ENCODE assay signal across 21 mouse cellular contexts in genomic region chr4:53452976-53453889, GRCm38 (mm10). TPM values are rescaled to one million over a fixed set of nuclear protein-coding genes. Genes with fewer than 3 reads are reported as not detected.
DNase-seq lines count a peak whose midpoint lies in the region; ATAC-seq and TF ChIP-seq lines count a peak whose summit lies in the region.
"Had no signal": no experiment of that assay in that cellular context is flagged by ENCODE, and none has a peak within 500 bp of the region (broad histone marks: within the 10 kb centered on the region; RNA-seq: fewer than 3 reads in every experiment).

No protein-coding gene starts in this region.

- no peak for DNase-seq in heart, adult 18-20 months
- DNase-seq in kidney, adult 2 months: no peak
- peak; percentile 96 for DNase-seq in R1 (ENCODE audit: low read depth, low spot score)
- DNase-seq in urinary bladder, postnatal 10 days (ENCODE audit: low spot score): no peak
- DNase-seq: adrenal gland, postnatal 25 days; cerebellum, adult 9-10 months; forebrain, postnatal 0 days; gastrocnemius, postnatal 14 days; kidney, adult 9 months; lung, adult 18-20 months; lung, postnatal 36 days; retina, postnatal 1 day; spleen, adult 18-20 months had no signal

- 36% methylated on average over 10 of the region's 10 CpGs for WGBS in heart, embryonic 12.5 days
- WGBS in kidney, embryonic 16.5 days: 67% methylated on average over 10 of the region's 10 CpGs
- 75% methylated on average over 10 of the region's 10 CpGs for WGBS in kidney, adult 2 months
- WGBS in small intestine, adult 2 months: 54% methylated on average over 10 of the region's 10 CpGs

- no peak for TF ChIP-seq CTCF in kidney, adult 2 months (conservative IDR thresholded peaks at IDR 0.05; ENCODE audit: insufficient read depth, insufficient read length, low read depth, low read length)
- TF ChIP-seq CTCF in small intestine, adult 2 months (IDR thresholded peaks at IDR 0.05; ENCODE audit: extremely low read depth, insufficient read length, insufficient replicate concordance, low read depth, low read length): no peak

- peak overlapping the region; percentile 79 for H3K27ac ChIP-seq in heart, embryonic 12.5 days (ENCODE audit: poor library complexity, severe bottlenecking)
- H3K27ac ChIP-seq in kidney, embryonic 16.5 days (ENCODE audit: low read length): peak overlapping the region; percentile 6; the same call in 1 of the 2 replicates
- H3K27ac ChIP-seq in kidney, adult 2 months (ENCODE audit: insufficient read depth, low read depth, low read length): no peak overlapping the region
- 0 out of 2 replicates have a peak overlapping the region, but pooled peaks have one; percentile 21 for H3K27ac ChIP-seq in small intestine, adult 2 months (ENCODE audit: insufficient read depth, low read depth, low read length)
- H3K27ac ChIP-seq: embryonic facial prominence, embryonic 10.5 days; hindbrain, embryonic 13.5 days; limb, embryonic 15.5 days had no signal

- H3K27me3 ChIP-seq in heart, embryonic 12.5 days (replicated peaks): no peaks in the 10 kb centered on the region
- no peaks in the 10 kb centered on the region for H3K27me3 ChIP-seq in kidney, embryonic 16.5 days (ENCODE audit: insufficient read depth, low read length)
- no peaks in the 10 kb centered on the region for H3K27me3 ChIP-seq in kidney, adult 2 months (replicated peaks; ENCODE audit: control insufficient read depth, insufficient read depth, low read length)
- no peaks in the 10 kb centered on the region for H3K27me3 ChIP-seq in small intestine, adult 2 months (ENCODE audit: control insufficient read depth, insufficient read depth, low read length)
- H3K27me3 ChIP-seq: hindbrain, embryonic 13.5 days; limb, embryonic 15.5 days had no signal

- H3K4me2 ChIP-seq in heart, embryonic 12.5 days: peak overlapping the region; percentile 36
- no peak overlapping the region for H3K4me2 ChIP-seq in kidney, embryonic 16.5 days (replicated peaks; ENCODE audit: low read depth, low read length)
- H3K4me2 ChIP-seq: hindbrain, embryonic 13.5 days; limb, embryonic 15.5 days; midbrain, embryonic 11.5 days had no signal

- H3K4me3 ChIP-seq in heart, embryonic 12.5 days: no peak overlapping the region
- H3K4me3 ChIP-seq in kidney, embryonic 16.5 days (ENCODE audit: low read length): no peak overlapping the region
- no peak overlapping the region for H3K4me3 ChIP-seq in kidney, adult 2 months (ENCODE audit: insufficient read depth, low read depth, low read length)
- H3K4me3 ChIP-seq in small intestine, adult 2 months (ENCODE audit: low read depth, low read length): no peak overlapping the region
- H3K4me3 ChIP-seq: embryonic facial prominence, embryonic 10.5 days; erythroblast, embryonic 14.5 days; hindbrain, embryonic 13.5 days; limb, embryonic 15.5 days had no signal

- no peaks in the 10 kb centered on the region for H3K9me3 ChIP-seq in heart, embryonic 12.5 days (replicated peaks)
- H3K9me3 ChIP-seq in kidney, embryonic 16.5 days (ENCODE audit: low read length): no peaks in the 10 kb centered on the region
- H3K9me3 ChIP-seq: embryonic facial prominence, embryonic 10.5 days; hindbrain, embryonic 13.5 days; limb, embryonic 15.5 days had no signal

- peak; percentile 65; the same call in 1 of the 2 replicates for ATAC-seq in heart, embryonic 12.5 days (ENCODE audit: insufficient number of reproducible peaks, low FRiP score)
- no peak for ATAC-seq in kidney, embryonic 16.5 days (ENCODE audit: low FRiP score, low TSS enrichment)
- ATAC-seq: forebrain, postnatal 0 days had no signal

- peaks cover 45% of the 10 kb centered on the region for H3K4me1 ChIP-seq in heart, embryonic 12.5 days (replicated peaks)
- peaks cover 44% of the 10 kb centered on the region for H3K4me1 ChIP-seq in kidney, embryonic 16.5 days (ENCODE audit: insufficient read depth, low read length)
- H3K4me1 ChIP-seq in kidney, adult 2 months (ENCODE audit: control insufficient read depth, insufficient read depth, low read length): no peaks in the 10 kb centered on the region
- H3K4me1 ChIP-seq in small intestine, adult 2 months (ENCODE audit: control insufficient read depth, insufficient read depth, insufficient read length, low read length): peaks cover 15% of the 10 kb centered on the region

- H3K36me3 ChIP-seq in heart, embryonic 12.5 days: no peaks in the 10 kb centered on the region
- no peaks in the 10 kb centered on the region for H3K36me3 ChIP-seq in kidney, embryonic 16.5 days (ENCODE audit: insufficient read depth, low read length)
- no peaks in the 10 kb centered on the region for H3K36me3 ChIP-seq in kidney, adult 2 months (ENCODE audit: control insufficient read depth, insufficient read depth, low read length)
- H3K36me3 ChIP-seq in small intestine, adult 2 months (ENCODE audit: control insufficient read depth, insufficient read depth, low read length): no peaks in the 10 kb centered on the region
- H3K36me3 ChIP-seq: embryonic facial prominence, embryonic 10.5 days; hindbrain, embryonic 13.5 days; limb, embryonic 15.5 days had no signal

- no peak overlapping the region for H3K9ac ChIP-seq in heart, embryonic 12.5 days
- H3K9ac ChIP-seq in kidney, embryonic 16.5 days (replicated peaks; ENCODE audit: low read length): no peak overlapping the region
- H3K9ac ChIP-seq: forebrain, postnatal 0 days; hindbrain, embryonic 13.5 days; limb, embryonic 15.5 days had no signal

- no peak for TF ChIP-seq POLR2A in kidney, adult 2 months (IDR thresholded peaks at IDR 0.05; ENCODE audit: low read depth, low read length)
- no peak for TF ChIP-seq POLR2A in small intestine, adult 2 months (IDR thresholded peaks at IDR 0.05; ENCODE audit: low read depth, low read length)

RNA-seq across cellular contexts. Expression of gene Slc44a1, which starts 13.0 kb away (rescaled TPM):
- 28.7 and 30.2 TPM in 2 replicates for polyA plus RNA-seq in heart, embryonic 12.5 days (2016; fragmentation: Nextera tagmentation; extraction: Ambion mirVana)
- 10 to 100 TPM; 29.2 to 30.6 TPM for total RNA-seq in heart, adult 18-20 months (2021)
- 15.2 and 33.7 TPM in 2 replicates for polyA plus RNA-seq in kidney, embryonic 16.5 days (2015; fragmentation: Nextera tagmentation; extraction: Ambion mirVana)
- 26.5 and 27.1 TPM in 2 replicates for polyA plus RNA-seq in kidney, adult 2 months (2012; rRNA removed)
- polyA plus RNA-seq in small intestine, adult 2 months (2012; rRNA removed): 23.1 and 71.5 TPM in 2 replicates
